Mouse (Mus musculus): ENCODE results near the gene Fam234a. TPM values are rescaled to one million over a fixed set of nuclear protein-coding genes. Genes with fewer than 3 reads are reported as not detected.

The Fam234a gene
- polyA plus RNA-seq, 1 experiment from 2014 or later = 60.6 TPM

Other genes starting within 250 kb of the Fam234a start
- gene Rab11fip3, start 174.7 kb downstream of the Fam234a start, polyA plus RNA-seq (2015; fragmentation: Nextera tagmentation; extraction: Ambion mirVana) = 13.1 and 16.8 TPM in 2 replicates
- gene Decr2, start 153.9 kb downstream of the Fam234a start, polyA plus RNA-seq (2015; fragmentation: Nextera tagmentation; extraction: Ambion mirVana) = 39.8 and 40.9 TPM in 2 replicates
- gene Nme4, start 148.6 kb downstream of the Fam234a start, polyA plus RNA-seq (2015; fragmentation: Nextera tagmentation; extraction: Ambion mirVana) = 92.6 and 95.8 TPM in 2 replicates
- gene Tmem8, start 130.9 kb downstream of the Fam234a start, polyA plus RNA-seq (2015; fragmentation: Nextera tagmentation; extraction: Ambion mirVana) = 2.0 and 2.7 TPM in 2 replicates
- gene Mrpl28, start 120.7 kb downstream of the Fam234a start, polyA plus RNA-seq (2015; fragmentation: Nextera tagmentation; extraction: Ambion mirVana) = 178 and 185 TPM in 2 replicates
- gene Axin1, start 105.6 kb downstream of the Fam234a start, polyA plus RNA-seq (2015; fragmentation: Nextera tagmentation; extraction: Ambion mirVana) = 9.3 TPM in 2 replicates
- 0.40 TPM in 2 replicates for gene Pdia2, start 45.2 kb downstream of the Fam234a start, polyA plus RNA-seq (2015; fragmentation: Nextera tagmentation; extraction: Ambion mirVana)
- 8.7 and 9.6 TPM in 2 replicates for gene Rgs11, start 41.3 kb downstream of the Fam234a start, polyA plus RNA-seq (2015; fragmentation: Nextera tagmentation; extraction: Ambion mirVana)
- gene Arhgdig, start 36.5 kb downstream of the Fam234a start, polyA plus RNA-seq (2015; fragmentation: Nextera tagmentation; extraction: Ambion mirVana) = 6.5 and 7.7 TPM in 2 replicates
- gene Luc7l, start 8.7 kb upstream of the Fam234a start, polyA plus RNA-seq (2015; fragmentation: Nextera tagmentation; extraction: Ambion mirVana) = 96.4 and 102 TPM in 2 replicates
- 0.68 and 0.90 TPM in 2 replicates for gene Neurl1b, start 170.6 kb upstream of the Fam234a start, polyA plus RNA-seq (2015; fragmentation: Nextera tagmentation; extraction: Ambion mirVana)